In genomic region chr11:70223724-70224123, GRCm38 (mm10) we compare ENCODE assay signal across 11 mouse cellular contexts. TPM values are rescaled to one million over a fixed set of nuclear protein-coding genes. Genes with fewer than 3 reads are reported as not detected.
DNase-seq lines count a peak whose midpoint lies in the region; TF ChIP-seq lines count a peak whose summit lies in the region.
"Had no signal": no experiment of that assay in that cellular context is flagged by ENCODE, and none has a peak within 500 bp of the region (broad histone marks: within the 10 kb centered on the region; RNA-seq: fewer than 3 reads in every experiment).

No protein-coding gene starts in this region.

- peaks cover 63% of the 10 kb centered on the region for H3K27me3 ChIP-seq in heart, embryonic 10.5 days (ENCODE audit: insufficient read depth, poor library complexity, severe bottlenecking)
- no peaks in the 10 kb centered on the region for H3K27me3 ChIP-seq in kidney, adult 2 months (replicated peaks; ENCODE audit: control insufficient read depth, insufficient read depth, low read length)

- peaks cover 57% of the 10 kb centered on the region for H3K4me1 ChIP-seq in heart, embryonic 10.5 days
- peaks cover 18% of the 10 kb centered on the region for H3K4me1 ChIP-seq in kidney, adult 2 months (ENCODE audit: control insufficient read depth, insufficient read depth, low read length)

- H3K36me3 ChIP-seq in heart, embryonic 10.5 days = no peaks in the 10 kb centered on the region
- H3K36me3 ChIP-seq in kidney, adult 2 months (ENCODE audit: control insufficient read depth, insufficient read depth, low read length) = no peaks in the 10 kb centered on the region

- TF ChIP-seq POLR2A in kidney, adult 2 months (IDR thresholded peaks at IDR 0.05; ENCODE audit: low read depth, low read length) = no peak

- peak; percentile 49 for DNase-seq in kidney, adult 18-20 months
- no peak for DNase-seq in kidney, adult 11 months
- DNase-seq in heart, embryonic 10.5 days (ENCODE audit: low spot score) = no peak
- DNase-seq in kidney, adult 2 months = peak; percentile 79
- peak; percentile 79 for DNase-seq in lung, postnatal 36 days
- no peak for DNase-seq in thymus, postnatal 25 days
- no peak for DNase-seq in spleen, postnatal 10 days (ENCODE audit: low spot score in 2 of 2)
- no peak for DNase-seq in cerebellum, adult 11 months
- DNase-seq: forebrain, postnatal 0 days; thymus, adult 2 months had no signal

- no peak for TF ChIP-seq CTCF in kidney, adult 2 months (conservative IDR thresholded peaks at IDR 0.05; ENCODE audit: insufficient read depth, insufficient read length, low read depth, low read length)

- no peak overlapping the region for H3K4me3 ChIP-seq in heart, embryonic 10.5 days
- no peak overlapping the region for H3K4me3 ChIP-seq in kidney, adult 2 months (ENCODE audit: insufficient read depth, low read depth, low read length)
- H3K4me3 ChIP-seq: limb, embryonic 12.5 days had no signal

- H3K27ac ChIP-seq in heart, embryonic 10.5 days = peak overlapping the region; percentile 48; the same call in 1 of the 2 replicates
- peak overlapping the region; percentile 57 for H3K27ac ChIP-seq in kidney, adult 2 months (ENCODE audit: insufficient read depth, low read depth, low read length)
- H3K27ac ChIP-seq: limb, embryonic 12.5 days had no signal

- H3K9me3 ChIP-seq in heart, embryonic 10.5 days = no peaks in the 10 kb centered on the region
- H3K9me3 ChIP-seq: limb, embryonic 12.5 days had no signal

- 70% methylated on average over 9 of the region's 9 CpGs for WGBS in heart, embryonic 10.5 days
- WGBS in kidney, adult 2 months = 65% methylated on average over 9 of the region's 9 CpGs

RNA-seq across cellular contexts. Expression of gene Slc16a13, which starts 2.9 kb away (rescaled TPM):
- polyA plus RNA-seq in heart, embryonic 10.5 days (2016; fragmentation: Nextera tagmentation; extraction: Ambion mirVana) = 10.0 and 10.4 TPM in 2 replicates
- polyA plus RNA-seq in kidney, adult 2 months (2012; rRNA removed) = 44.0 and 48.8 TPM in 2 replicates

RNA-seq across cellular contexts. Expression of gene Bcl6b, which starts 5.9 kb away (rescaled TPM):
- 10.7 and 15.0 TPM in 2 replicates for polyA plus RNA-seq in heart, embryonic 10.5 days (2016; fragmentation: Nextera tagmentation; extraction: Ambion mirVana)
- 7.9 and 8.8 TPM in 2 replicates for polyA plus RNA-seq in kidney, adult 2 months (2012; rRNA removed)

RNA-seq across cellular contexts. Expression of gene Slc16a11, which starts 11.2 kb away (rescaled TPM):
- 0.51 and 2.4 TPM in 2 replicates for polyA plus RNA-seq in heart, embryonic 10.5 days (2016; fragmentation: Nextera tagmentation; extraction: Ambion mirVana)
- 36.4 and 56.5 TPM in 2 replicates for polyA plus RNA-seq in kidney, adult 2 months (2012; rRNA removed)

RNA-seq across cellular contexts. Expression of gene 0610010K14Rik, which starts 14.0 kb away (rescaled TPM):
- polyA plus RNA-seq in heart, embryonic 10.5 days (2016; fragmentation: Nextera tagmentation; extraction: Ambion mirVana) = 142 and 153 TPM in 2 replicates
- polyA plus RNA-seq in kidney, adult 2 months (2012; rRNA removed) = 73.6 and 78.9 TPM in 2 replicates

RNA-seq across cellular contexts. Expression of gene Gm21988, which starts 15.9 kb away (rescaled TPM):
- polyA plus RNA-seq in heart, embryonic 10.5 days (2016; fragmentation: Nextera tagmentation; extraction: Ambion mirVana) = 6.5 and 8.7 TPM in 2 replicates
- 13.9 and 15.8 TPM in 2 replicates for polyA plus RNA-seq in kidney, adult 2 months (2012; rRNA removed)

Comparison
In these comparisons a context has a peak if more than half of its experiments do, and no peak if none do; other contexts are left out.
1. DNase-seq: peak in kidney, adult 18-20 months (single experiment), kidney, adult 2 months (single experiment) and lung, postnatal 36 days (single experiment); none in kidney, adult 11 months (single experiment), heart, embryonic 10.5 days (single experiment), thymus, postnatal 25 days (single experiment), spleen, postnatal 10 days (0 of 2) and cerebellum, adult 11 months (single experiment).
2. RNA of gene Slc16a11, which starts 11.2 kb away (polyA plus RNA-seq): 36.4 to 56.5 TPM in kidney, adult 2 months; 0.51 to 2.4 TPM in heart, embryonic 10.5 days; every median in the first group is over 10 times any median in the second.